Mouse (Mus musculus) heart, postnatal 0 days (tissue): ENCODE results near the gene Rtp4. TPM values are rescaled to one million over a fixed set of nuclear protein-coding genes. Genes with fewer than 3 reads are reported as not detected.

ENCODE experiments used
- ATAC-seq: fragments of 200-750 bp; cut with Nextera tagmentation; 2 replicates; pipeline ENCODE4 v1.8.0; 2017; ENCODE audit warnings: low read depth, moderate number of reproducible peaks, moderate library complexity; ENCODE audit not compliant: insufficient read depth
- DNase-seq: peaks from one replicate; pipeline ENCODE4 v3.0.0-alpha.2; 2016; ENCODE audit warnings: low spot score
- H3K27ac ChIP-seq: fragments of 300-500 bp; sonication (generic); 2 replicates; pipeline ENCODE4 v1.5.1; 2014; ENCODE audit warnings: low read depth, mild to moderate bottlenecking
- H3K27me3 ChIP-seq: fragments of 300-500 bp; sonication (generic); 2 replicates; pipeline ENCODE4 v1.6.1; 2014; ENCODE audit warnings: low read length, mixed read lengths; ENCODE audit not compliant: control insufficient read depth, insufficient read depth
- H3K36me3 ChIP-seq: fragments of 300-500 bp; sonication (generic); replicated peaks from 2 replicates; pipeline ENCODE4 v1.6.1; 2014; ENCODE audit warnings: low read length, mixed read lengths; ENCODE audit not compliant: control insufficient read depth, insufficient read depth
- H3K4me1 ChIP-seq: fragments of 300-500 bp; sonication (generic); 2 replicates; pipeline ENCODE4 v1.6.1; 2014; ENCODE audit warnings: antibody characterized with exemption; ENCODE audit not compliant: control insufficient read depth, insufficient read depth
- H3K4me2 ChIP-seq: fragments of 300-500 bp; sonication (generic); 2 replicates; pipeline ENCODE4 v1.6.1; 2014; ENCODE audit warnings: low read depth, mild to moderate bottlenecking, low read length, moderate library complexity
- H3K4me3 ChIP-seq: fragments of 300-500 bp; sonication (generic); 2 replicates; pipeline ENCODE4 v1.5.1; 2014; ENCODE audit warnings: low read depth, low read length
- H3K9ac ChIP-seq: fragments of 300-500 bp; sonication (generic); replicated peaks from 2 replicates; pipeline ENCODE4 v1.6.1; 2014; ENCODE audit warnings: low read depth, low read length, mixed read lengths
- H3K9me3 ChIP-seq: fragments of 300-500 bp; sonication (generic); replicated peaks from 2 replicates; pipeline ENCODE4 v1.6.1; 2016; ENCODE audit warnings: low read length; ENCODE audit not compliant: control insufficient read depth
- CTCF ChIP-seq: IDR thresholded peaks from 2 replicates; pipeline ENCODE4 v1.5.1; 2016; ENCODE audit warnings: antibody characterized with exemption, control low read depth, low read depth
- EP300 ChIP-seq: IDR thresholded peaks from 2 replicates; pipeline ENCODE4 v1.6.1; 2016; ENCODE audit warnings: antibody characterized with exemption, low read depth
- WGBS: fragments of 180-500 bp; shearing (Covaris S2); extraction: QIAGEN DNeasy Blood & Tissue Kit; methylation state at CpG from one replicate; pipeline ENCODE4 v1.1.7; 2014; 5-methylcytosine and 5-hydroxymethylcytosine counted together
- polyA plus RNA-seq: library from polyadenylated mRNA; unstranded; fragments of >200 nt; fragmentation: Nextera tagmentation; extraction: Ambion mirVana; gene quantifications from 2 replicates; pipeline ENCODE4 v1.2.1, GENCODE M21; 2015
- total RNA-seq: library from RNA; depleted of rRNA; stranded (reverse); fragments of >200 nt; gene quantifications from 2 replicates; pipeline ENCODE4 v1.2.3, GENCODE M21; 2014; ENCODE audit warnings: low replicate concordance

Rtp4 gene
- total and polyA plus RNA-seq, 2 experiments from 2014 or later, result 9.8 to 16.9 TPM

GRCm38 (mm10) chr16:23513401-23513800 is 6.7 kb upstream of the Rtp4 start:
- H3K27ac ChIP-seq, result no peak overlapping the region
- no peaks in the 10 kb centered on the region for H3K27me3 ChIP-seq
- no peak for ATAC-seq
- H3K4me3 ChIP-seq, result no peak overlapping the region
- WGBS, result 83% methylated on average over 1 of the region's 1 CpGs
- H3K4me2 ChIP-seq, result no peak overlapping the region
- H3K36me3 ChIP-seq, result no peaks in the 10 kb centered on the region
- TF ChIP-seq CTCF (no peak), EP300 (no peak)
- no peak for DNase-seq
- no peak overlapping the region for H3K9ac ChIP-seq
- peaks cover 11% of the 10 kb centered on the region for H3K4me1 ChIP-seq
- no peaks in the 10 kb centered on the region for H3K9me3 ChIP-seq

- peak; percentile 84 for ATAC-seq
Measured at GRCm38 (mm10) chr16:23515766-23516165, 4.3 kb upstream of the Rtp4 start.

GRCm38 (mm10) chr16:23516606-23517005 is 3.5 kb upstream of the Rtp4 start:
- Histone ChIP-seq H3K4me3 (no peak overlapping the region), H3K27ac (0 out of 2 replicates have a peak overlapping the region, but pooled peaks have one; percentile 21), H3K4me2 (no peak overlapping the region), H3K9me3 (no peaks in the 10 kb centered on the region), H3K36me3 (no peaks in the 10 kb centered on the region), H3K9ac (no peak overlapping the region), H3K4me1 (peaks cover 22% of the 10 kb centered on the region), H3K27me3 (no peaks in the 10 kb centered on the region)
- no peak for ATAC-seq
- DNase-seq, result no peak
- TF ChIP-seq CTCF (no peak), EP300 (no peak)
- 44% methylated on average over 2 of the region's 2 CpGs for WGBS

More at GRCm38 (mm10) chr16:23515766-23516165, 4.3 kb upstream of the Rtp4 start:
- Histone ChIP-seq H3K9ac (no peak overlapping the region), H3K27me3 (no peaks in the 10 kb centered on the region), H3K27ac (no peak overlapping the region), H3K4me1 (peaks cover 22% of the 10 kb centered on the region), H3K9me3 (no peaks in the 10 kb centered on the region), H3K4me3 (no peak overlapping the region), H3K4me2 (peak overlapping the region; percentile 15; the same call in 1 of the 2 replicates), H3K36me3 (no peaks in the 10 kb centered on the region)
- peak; percentile 72 for DNase-seq
- no peak for TF ChIP-seq EP300
- no peak for TF ChIP-seq CTCF
- 13% methylated on average over 3 of the region's 3 CpGs for WGBS

- Histone ChIP-seq H3K4me2 (no peak overlapping the region), H3K4me3 (no peak overlapping the region), H3K27me3 (no peaks in the 10 kb centered on the region), H3K9ac (no peak overlapping the region), H3K36me3 (no peaks in the 10 kb centered on the region), H3K27ac (no peak overlapping the region), H3K9me3 (no peaks in the 10 kb centered on the region), H3K4me1 (peaks cover 22% of the 10 kb centered on the region)
- TF ChIP-seq CTCF (no peak), EP300 (no peak)
- WGBS, result 79% methylated on average over 5 of the region's 5 CpGs
- DNase-seq, result no peak
- no peak for ATAC-seq
Measured at GRCm38 (mm10) chr16:23517230-23517629, 2.9 kb upstream of the Rtp4 start.

GRCm38 (mm10) chr16:23517754-23518566 is 2.1 kb upstream of the Rtp4 start:
- no peaks in the 10 kb centered on the region for H3K9me3 ChIP-seq
- peaks cover 22% of the 10 kb centered on the region for H3K4me1 ChIP-seq
- ATAC-seq (no peak), DNase-seq (no peak)
- H3K4me3 ChIP-seq, result no peak overlapping the region
- WGBS, result 53% methylated on average over 20 of the region's 20 CpGs
- no peak overlapping the region for H3K9ac ChIP-seq
- TF ChIP-seq CTCF (no peak), EP300 (no peak)
- no peaks in the 10 kb centered on the region for H3K36me3 ChIP-seq
- H3K27me3 ChIP-seq, result no peaks in the 10 kb centered on the region
- H3K4me2 ChIP-seq, result peak overlapping the region; percentile 4; the same call in 1 of the 2 replicates
- peak overlapping the region; percentile 27; the same call in 1 of the 2 replicates for H3K27ac ChIP-seq
